Mouse (Mus musculus): ENCODE results near the gene Clip3.

GRCm38 (mm10) chr7:30314721-30315155, 23.2 kb downstream of the Clip3 start, which contains the start of gene Syne4:
- TF ChIP-seq CTCF (IDR thresholded peaks at IDR 0.05; ENCODE audit: low read depth): no peak
- TF ChIP-seq EP300 (IDR thresholded peaks at IDR 0.05; ENCODE audit: low read depth): no peak
